ENCODE assay signal across 9 mouse cellular contexts in the genomic region with DNA sequence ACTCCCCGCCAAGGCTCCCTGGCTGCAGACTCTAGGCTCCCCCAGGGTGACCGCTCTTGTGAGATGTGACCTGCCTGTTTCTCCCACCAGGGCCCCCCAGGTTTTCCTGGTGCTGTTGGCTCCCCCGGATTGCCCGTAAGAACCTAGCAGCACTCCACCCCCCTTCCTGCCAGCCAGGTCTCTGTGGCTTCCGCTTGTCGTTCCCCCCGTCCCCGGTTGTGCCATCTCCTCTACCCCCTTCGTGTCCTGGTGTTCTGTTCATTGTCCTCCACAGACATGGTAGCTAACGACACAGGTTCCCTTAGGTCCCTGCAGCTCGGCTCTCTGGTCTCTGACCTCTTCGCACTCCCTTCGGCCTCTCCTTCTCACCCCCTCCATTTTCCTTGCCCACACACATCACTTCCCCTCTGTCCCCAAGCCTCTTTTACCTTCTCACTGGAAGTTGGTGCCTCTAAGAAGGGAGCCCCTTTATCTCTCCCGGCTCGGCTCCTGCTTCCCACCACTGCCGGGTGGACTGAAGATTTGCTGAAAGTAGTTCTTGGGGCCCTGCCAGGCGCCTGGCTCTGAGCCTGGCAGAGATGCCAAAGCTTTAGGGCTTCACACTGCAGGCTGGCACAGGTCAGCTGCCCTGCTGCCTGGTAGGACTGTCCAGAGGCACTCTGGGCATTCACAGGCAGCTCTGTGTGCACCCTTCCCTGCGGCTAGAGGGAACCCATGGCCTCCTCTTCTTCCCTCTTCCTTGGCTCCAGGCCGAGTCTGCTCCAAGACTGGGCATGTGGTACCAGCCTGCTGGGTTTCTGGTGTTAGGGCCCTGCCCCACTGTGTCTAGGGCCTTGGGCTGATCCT. TPM values are rescaled to one million over a fixed set of nuclear protein-coding genes. Genes with fewer than 3 reads are reported as not detected.
DNase-seq lines count a peak whose midpoint lies in the region; ATAC-seq and TF ChIP-seq lines count a peak whose summit lies in the region.
"Had no signal": no experiment of that assay in that cellular context is flagged by ENCODE, and none has a peak within 500 bp of the region (broad histone marks: within the 10 kb centered on the region; RNA-seq: fewer than 3 reads in every experiment).

No protein-coding gene starts in this region.

- no peak for TF ChIP-seq CTCF in testis, adult 2 months (IDR thresholded peaks at IDR 0.05; ENCODE audit: control insufficient read depth, insufficient read depth, insufficient replicate concordance, low read depth, low read length)
- TF ChIP-seq CTCF in intestine, postnatal 0 days (IDR thresholded peaks at IDR 0.05; ENCODE audit: low read depth), result no peak

- H3K9ac ChIP-seq in intestine, postnatal 0 days (ENCODE audit: low read depth, low read length), result no peak overlapping the region

- 75% methylated on average over 19 of the region's 19 CpGs for WGBS in intestine, postnatal 0 days

- no peak overlapping the region for H3K4me3 ChIP-seq in testis, adult 2 months (ENCODE audit: control insufficient read depth, low read depth, low read length)
- H3K4me3 ChIP-seq in intestine, postnatal 0 days (ENCODE audit: low read depth, low read length), result no peak overlapping the region

- TF ChIP-seq POLR2A in testis, adult 2 months (IDR thresholded peaks at IDR 0.05; ENCODE audit: control insufficient read depth, low read depth, low read length), result peak; percentile 21; the same call in 1 of the 2 replicates

- H3K36me3 ChIP-seq in testis, adult 2 months (ENCODE audit: control insufficient read depth, insufficient read depth, low read length), result no peaks in the 10 kb centered on the region
- no peaks in the 10 kb centered on the region for H3K36me3 ChIP-seq in intestine, postnatal 0 days (ENCODE audit: control insufficient read depth, insufficient read depth)

- ATAC-seq in intestine, postnatal 0 days, result no peak

- no peaks in the 10 kb centered on the region for H3K9me3 ChIP-seq in intestine, postnatal 0 days (ENCODE audit: control insufficient read depth)

- peak; percentile 21 for DNase-seq in thymus, postnatal 14 days
- DNase-seq in thymus, adult 18-20 months, result no peak
- peak; percentile 79 for DNase-seq in cerebellum, adult 8-10 months
- peak; percentile 52 for DNase-seq in gastrocnemius, postnatal 25 days
- peak; percentile 76 for DNase-seq in kidney, postnatal 10 days
- DNase-seq in lung, postnatal 14 days, result peak; percentile 65

- H3K4me2 ChIP-seq in intestine, postnatal 0 days (replicated peaks; ENCODE audit: low read depth), result no peak overlapping the region

- no peaks in the 10 kb centered on the region for H3K27me3 ChIP-seq in testis, adult 2 months (ENCODE audit: control insufficient read depth, insufficient read depth, low read length)
- no peaks in the 10 kb centered on the region for H3K27me3 ChIP-seq in intestine, postnatal 0 days (replicated peaks; ENCODE audit: control insufficient read depth, insufficient read depth, low read length)

- H3K4me1 ChIP-seq in testis, adult 2 months (ENCODE audit: control insufficient read depth, insufficient read depth, low read length), result no peaks in the 10 kb centered on the region
- H3K4me1 ChIP-seq in intestine, postnatal 0 days (replicated peaks; ENCODE audit: control insufficient read depth, insufficient read depth, low read length), result no peaks in the 10 kb centered on the region

- H3K27ac ChIP-seq in testis, adult 2 months (ENCODE audit: control insufficient read depth, insufficient read depth, low read depth, low read length), result no peak overlapping the region
- no peak overlapping the region for H3K27ac ChIP-seq in intestine, postnatal 0 days (ENCODE audit: low read depth, low read length)

RNA-seq across cellular contexts. Expression of gene Pef1, which starts 20.8 kb away (rescaled TPM):
- total RNA-seq in gastrocnemius, postnatal 25 days (2021), result 10 to 100 TPM; 28.9 to 30.5 TPM
- polyA plus RNA-seq in testis, adult 2 months (2012; rRNA removed), result 55.6 and 58.3 TPM in 2 replicates
- 72.7 and 73.4 TPM in 2 replicates for polyA plus RNA-seq in intestine, postnatal 0 days (2015; fragmentation: Nextera tagmentation; extraction: Ambion mirVana)

RNA-seq across cellular contexts. Expression of gene Col16a1, which starts 33.9 kb away (rescaled TPM):
- total RNA-seq in gastrocnemius, postnatal 25 days (2021), result 10 to 100 TPM in 1 of 2 experiments, 1 to 10 TPM in 1; 8.6 to 15.5 TPM
- 111 and 116 TPM in 2 replicates for polyA plus RNA-seq in testis, adult 2 months (2012; rRNA removed)
- 23.1 and 25.6 TPM in 2 replicates for polyA plus RNA-seq in intestine, postnatal 0 days (2015; fragmentation: Nextera tagmentation; extraction: Ambion mirVana)

RNA-seq across cellular contexts. Expression of gene Hcrtr1, which starts 57.6 kb away (rescaled TPM):
- not detected for total RNA-seq in gastrocnemius, postnatal 25 days (2021)
- polyA plus RNA-seq in testis, adult 2 months (2012; rRNA removed), result 0.07 and 0.28 TPM in 2 replicates
- polyA plus RNA-seq in intestine, postnatal 0 days (2015; fragmentation: Nextera tagmentation; extraction: Ambion mirVana), result 0.81 and 0.91 TPM in 2 replicates
- polyA plus RNA-seq: limb, embryonic 11.5 days had no signal

Comparison
In these comparisons a context has a peak if more than half of its experiments do, and no peak if none do; other contexts are left out.
1. DNase-seq: peak in thymus, postnatal 14 days (single experiment), cerebellum, adult 8-10 months (single experiment), gastrocnemius, postnatal 25 days (single experiment), kidney, postnatal 10 days (single experiment) and lung, postnatal 14 days (single experiment); none in thymus, adult 18-20 months (0 of 2).